Mouse (Mus musculus): ENCODE results near the gene Pnpla5. TPM values are rescaled to one million over a fixed set of nuclear protein-coding genes. Genes with fewer than 3 reads are reported as not detected.
A peak's percentile ranks its signal among the peaks of the same experiment; 100 is the strongest.

Pnpla5 gene
- polyA plus RNA-seq, 1 experiment = not detected

DNA sequence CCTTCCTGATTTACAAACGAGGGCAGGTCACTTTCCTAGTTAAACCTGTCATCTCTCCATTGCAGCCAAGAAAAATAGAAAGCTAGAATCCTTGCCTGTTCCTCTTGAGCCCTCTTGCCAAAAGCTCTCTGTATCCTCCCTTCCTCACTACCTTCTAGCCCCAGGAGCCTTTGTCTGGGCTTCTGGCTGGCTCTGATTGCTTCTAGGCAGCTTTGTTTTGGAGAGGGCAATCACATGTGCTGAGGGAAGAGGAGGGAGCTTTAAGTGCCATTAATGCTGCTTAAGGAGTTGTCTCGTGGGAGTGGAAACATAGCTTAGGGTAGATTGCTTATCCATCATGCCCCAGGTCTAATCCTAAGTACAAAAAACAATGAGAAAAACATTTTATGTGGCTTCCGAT is 17.1 kb upstream of the Pnpla5 start:
- Histone ChIP-seq H3K27me3 (replicated peaks) (peaks cover 16% of the 10 kb centered on the region), H3K9me3 (peaks cover 4% of the 10 kb centered on the region; the same call in 1 of the 2 replicates), H3K4me1 (no peaks in the 10 kb centered on the region), H3K36me3 (replicated peaks; ENCODE audit: low read length) (no peaks in the 10 kb centered on the region), H3K4me3 (replicated peaks) (no peak overlapping the region)
- TF ChIP-seq FLI1 (IDR thresholded peaks at IDR 0.05; ENCODE audit: low read length) (no peak), GATA1 (IDR thresholded peaks at IDR 0.05; ENCODE audit: borderline replicate concordance, low read length) (no peak)

DNA sequence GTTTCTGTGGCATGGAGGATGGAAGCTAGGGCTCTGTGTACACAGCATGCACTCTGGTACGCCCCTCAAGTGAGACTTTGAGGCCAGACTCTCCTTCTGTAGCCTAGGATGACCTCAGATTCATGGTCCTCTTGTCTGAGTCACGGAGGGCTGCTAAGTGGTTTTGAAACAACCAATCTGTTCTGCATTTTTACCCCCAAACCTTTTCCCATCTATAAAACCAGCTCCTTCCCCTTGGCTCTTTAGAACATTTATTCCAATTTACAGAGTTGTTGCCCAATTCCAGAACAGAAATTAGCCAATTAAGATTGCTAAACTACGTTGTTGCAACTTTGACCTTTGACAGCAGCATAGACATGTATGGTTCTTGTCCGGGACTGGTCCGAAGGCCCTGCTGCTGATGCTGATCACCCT is 16.6 kb upstream of the Pnpla5 start:
- no peaks in the 10 kb centered on the region for H3K36me3 ChIP-seq (replicated peaks; ENCODE audit: low read length)
- no peak overlapping the region for H3K4me3 ChIP-seq (replicated peaks)
- TF ChIP-seq GATA1 (IDR thresholded peaks at IDR 0.05; ENCODE audit: borderline replicate concordance, low read length) = no peak
- TF ChIP-seq FLI1 (IDR thresholded peaks at IDR 0.05; ENCODE audit: low read length) = no peak
- no peaks in the 10 kb centered on the region for H3K4me1 ChIP-seq
- peaks cover 14% of the 10 kb centered on the region for H3K27me3 ChIP-seq (replicated peaks)
- H3K9me3 ChIP-seq = peaks cover 4% of the 10 kb centered on the region; the same call in 1 of the 2 replicates

DNA sequence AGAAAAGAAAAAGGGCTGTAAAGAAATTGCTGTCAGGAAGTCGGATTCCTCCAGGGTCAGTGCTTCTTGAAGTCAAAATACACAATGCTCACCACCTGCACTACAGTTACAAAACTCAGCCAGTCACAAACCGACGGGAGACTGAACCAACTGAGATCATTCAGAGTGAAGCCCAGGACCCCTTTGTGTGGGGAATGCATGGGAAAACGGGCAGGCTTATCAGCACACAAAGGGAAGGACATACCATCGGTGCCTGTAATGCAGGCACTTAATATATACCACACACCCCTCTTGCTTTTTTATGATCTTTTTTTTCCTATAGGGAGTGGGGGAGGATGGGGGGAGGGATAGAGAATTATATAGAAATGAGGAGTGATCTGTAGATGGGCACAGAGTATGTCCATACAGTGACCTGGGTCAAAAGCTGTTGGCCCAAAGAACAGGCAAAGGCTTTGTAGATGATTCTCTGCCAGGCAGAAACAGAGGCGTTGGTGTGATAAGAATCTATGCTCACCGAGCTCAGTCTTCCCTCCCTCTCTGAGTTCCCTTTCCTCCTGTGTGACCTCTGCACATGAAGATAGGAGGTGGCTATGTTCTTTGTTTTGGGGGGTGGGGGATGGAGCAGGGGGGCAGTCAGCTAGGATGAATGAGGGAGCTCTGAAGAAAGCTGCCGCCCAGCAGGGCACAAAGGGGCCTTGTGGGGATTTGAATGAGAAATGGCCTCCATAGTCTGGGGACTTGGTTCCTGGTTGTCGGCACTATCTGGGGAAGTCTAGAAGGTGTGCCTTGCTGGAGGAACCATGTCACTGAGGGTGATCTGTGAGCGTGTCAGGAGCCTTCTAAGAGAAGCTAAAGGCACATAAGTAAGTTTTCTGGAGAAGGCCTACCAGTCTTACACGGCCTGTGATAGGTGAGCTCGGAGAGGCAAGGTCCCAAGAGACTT is 13.8 kb upstream of the Pnpla5 start:
- no peaks in the 10 kb centered on the region for H3K36me3 ChIP-seq (replicated peaks; ENCODE audit: low read length)
- TF ChIP-seq FLI1 (IDR thresholded peaks at IDR 0.05; ENCODE audit: low read length) (no peak), GATA1 (IDR thresholded peaks at IDR 0.05; ENCODE audit: borderline replicate concordance, low read length) (no peak)
- no peak overlapping the region for H3K4me3 ChIP-seq (replicated peaks)
- H3K9me3 ChIP-seq = peaks cover 4% of the 10 kb centered on the region; the same call in 1 of the 2 replicates
- H3K27me3 ChIP-seq (replicated peaks) = peaks cover 24% of the 10 kb centered on the region
- H3K4me1 ChIP-seq = no peaks in the 10 kb centered on the region

- no peaks in the 10 kb centered on the region for H3K36me3 ChIP-seq (replicated peaks; ENCODE audit: low read length)
- H3K4me3 ChIP-seq (replicated peaks) = no peak overlapping the region
- peaks cover 30% of the 10 kb centered on the region for H3K27me3 ChIP-seq (replicated peaks)
- H3K4me1 ChIP-seq = no peaks in the 10 kb centered on the region
- no peak for TF ChIP-seq FLI1 (IDR thresholded peaks at IDR 0.05; ENCODE audit: low read length)
- TF ChIP-seq GATA1 (IDR thresholded peaks at IDR 0.05; ENCODE audit: borderline replicate concordance, low read length) = no peak
- peaks cover 4% of the 10 kb centered on the region; the same call in 1 of the 2 replicates for H3K9me3 ChIP-seq
Observed at GRCm38 (mm10) chr15:84135472-84135871, 12.5 kb upstream of the Pnpla5 start.

DNA sequence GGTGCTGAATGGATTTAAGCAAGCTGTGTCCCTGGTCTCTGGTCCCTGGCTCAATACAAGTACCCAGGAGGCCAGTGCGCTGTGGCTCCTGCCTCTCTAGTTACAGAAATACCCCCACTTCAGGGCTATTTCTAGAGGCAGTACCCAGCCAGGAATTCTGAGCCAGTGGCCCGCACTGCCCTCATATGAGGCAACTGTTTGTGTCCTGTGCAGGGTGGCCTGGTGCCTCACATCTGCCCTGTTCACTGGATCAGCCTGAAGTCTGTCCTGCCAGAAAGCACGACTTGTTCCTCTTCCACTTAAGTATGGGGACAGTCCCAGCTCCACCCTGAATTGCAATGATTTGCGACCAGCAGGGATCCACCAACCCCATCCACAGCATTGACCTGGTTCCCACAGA is 10.5 kb upstream of the Pnpla5 start:
- no peaks in the 10 kb centered on the region for H3K4me1 ChIP-seq
- no peak overlapping the region for H3K4me3 ChIP-seq (replicated peaks)
- H3K27me3 ChIP-seq (replicated peaks) = peaks cover 37% of the 10 kb centered on the region
- TF ChIP-seq GATA1 (IDR thresholded peaks at IDR 0.05; ENCODE audit: borderline replicate concordance, low read length) (no peak), FLI1 (IDR thresholded peaks at IDR 0.05; ENCODE audit: low read length) (no peak)
- no peaks in the 10 kb centered on the region for H3K36me3 ChIP-seq (replicated peaks; ENCODE audit: low read length)
- peaks cover 4% of the 10 kb centered on the region; the same call in 1 of the 2 replicates for H3K9me3 ChIP-seq

DNA sequence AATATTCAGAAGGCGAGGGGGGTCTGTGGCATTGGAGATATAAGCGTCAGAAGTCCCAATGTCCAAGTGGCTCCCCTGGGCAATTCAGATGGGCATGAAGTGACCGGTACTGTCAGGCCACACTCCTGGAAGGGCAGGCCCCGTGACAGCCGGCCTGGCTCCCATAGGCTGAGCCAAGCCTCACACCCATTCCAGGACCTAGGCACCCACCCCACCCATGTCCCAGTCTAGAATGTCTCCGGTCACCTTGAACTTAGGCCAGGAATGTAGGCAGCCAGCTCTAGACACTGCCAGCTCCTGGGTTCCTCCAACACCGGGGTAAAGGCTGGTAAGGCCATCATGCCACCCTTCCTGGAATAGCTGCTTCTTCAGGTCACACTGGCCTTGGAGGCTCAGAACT is 9.0 kb upstream of the Pnpla5 start:
- no peaks in the 10 kb centered on the region for H3K36me3 ChIP-seq (replicated peaks; ENCODE audit: low read length)
- H3K4me3 ChIP-seq (replicated peaks) = no peak overlapping the region
- H3K4me1 ChIP-seq = peaks cover 3% of the 10 kb centered on the region
- H3K27me3 ChIP-seq (replicated peaks) = peaks cover 46% of the 10 kb centered on the region
- peaks cover 4% of the 10 kb centered on the region; the same call in 1 of the 2 replicates for H3K9me3 ChIP-seq
- no peak for TF ChIP-seq GATA1 (IDR thresholded peaks at IDR 0.05; ENCODE audit: borderline replicate concordance, low read length)
- TF ChIP-seq FLI1 (IDR thresholded peaks at IDR 0.05; ENCODE audit: low read length) = no peak

GRCm38 (mm10) chr15:84131096-84131786 is 8.3 kb upstream of the Pnpla5 start:
- TF ChIP-seq GATA1 (IDR thresholded peaks at IDR 0.05; ENCODE audit: borderline replicate concordance, low read length) = no peak
- no peak for TF ChIP-seq FLI1 (IDR thresholded peaks at IDR 0.05; ENCODE audit: low read length)
- peaks cover 9% of the 10 kb centered on the region for H3K4me1 ChIP-seq
- H3K36me3 ChIP-seq (replicated peaks; ENCODE audit: low read length) = no peaks in the 10 kb centered on the region
- H3K27me3 ChIP-seq (replicated peaks) = peaks cover 49% of the 10 kb centered on the region
- H3K4me3 ChIP-seq (replicated peaks) = no peak overlapping the region
- peaks cover 4% of the 10 kb centered on the region; the same call in 1 of the 2 replicates for H3K9me3 ChIP-seq

- Histone ChIP-seq H3K9me3 (no peaks in the 10 kb centered on the region), H3K27me3 (replicated peaks) (peaks cover 52% of the 10 kb centered on the region), H3K36me3 (replicated peaks; ENCODE audit: low read length) (no peaks in the 10 kb centered on the region), H3K4me1 (peaks cover 12% of the 10 kb centered on the region), H3K4me3 (replicated peaks) (peak overlapping the region; percentile 42)
- TF ChIP-seq FLI1 (IDR thresholded peaks at IDR 0.05; ENCODE audit: low read length) (no peak), GATA1 (IDR thresholded peaks at IDR 0.05; ENCODE audit: borderline replicate concordance, low read length) (no peak)
Observed at GRCm38 (mm10) chr15:84126871-84127270, 3.9 kb upstream of the Pnpla5 start.

DNA sequence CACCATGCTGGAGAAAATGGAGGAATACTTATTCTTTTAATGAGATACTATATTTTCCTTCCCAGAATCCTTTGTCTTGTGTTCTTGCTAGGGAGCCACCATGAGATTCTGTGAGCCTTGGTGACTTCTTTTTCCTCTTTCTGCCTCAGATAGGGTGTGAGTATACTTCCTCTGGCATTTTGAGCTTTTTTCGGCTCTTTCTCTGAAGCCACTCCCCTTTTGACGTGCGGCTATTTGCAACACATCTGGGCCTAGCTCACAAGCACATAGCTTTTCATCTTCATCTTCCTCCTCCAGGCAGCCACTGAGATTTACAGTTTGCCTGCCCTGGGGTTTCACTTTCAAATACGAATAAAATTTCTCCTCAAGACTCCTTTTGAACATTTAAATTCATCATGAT is 3.5 kb upstream of the Pnpla5 start:
- H3K27me3 ChIP-seq (replicated peaks) = peaks cover 53% of the 10 kb centered on the region
- H3K9me3 ChIP-seq = no peaks in the 10 kb centered on the region

GRCm38 (mm10) chr15:84124086-84124485 is 1.1 kb upstream of the Pnpla5 start:
- TF ChIP-seq GATA1 (IDR thresholded peaks at IDR 0.05; ENCODE audit: borderline replicate concordance, low read length) = no peak
- TF ChIP-seq FLI1 (IDR thresholded peaks at IDR 0.05; ENCODE audit: low read length) = no peak
- Histone ChIP-seq H3K27me3 (replicated peaks) (peaks cover 53% of the 10 kb centered on the region), H3K36me3 (replicated peaks; ENCODE audit: low read length) (no peaks in the 10 kb centered on the region), H3K4me3 (replicated peaks) (no peak overlapping the region), H3K4me1 (peaks cover 12% of the 10 kb centered on the region), H3K9me3 (no peaks in the 10 kb centered on the region)

More for the DNA sequence above, 3.5 kb upstream of the Pnpla5 start:
- Histone ChIP-seq H3K36me3 (replicated peaks; ENCODE audit: low read length) (no peaks in the 10 kb centered on the region), H3K4me3 (replicated peaks) (no peak overlapping the region), H3K4me1 (peaks cover 12% of the 10 kb centered on the region)
- TF ChIP-seq FLI1 (IDR thresholded peaks at IDR 0.05; ENCODE audit: low read length) = no peak
